Mouse (Mus musculus) testis, adult 2 months (tissue): ENCODE data around the gene Zc3h10.

Source experiments
- CTCF ChIP-seq: fragments of 200-500 bp; IDR thresholded peaks from 2 replicates; pipeline ENCODE4 v1.5.1; 2012; ENCODE audit warnings: low read depth, mild to moderate bottlenecking, inconsistent platforms, low read length, moderate library complexity; ENCODE audit not compliant: control insufficient read depth, insufficient read depth, insufficient replicate concordance
- POLR2A ChIP-seq: fragments of 200-500 bp; IDR thresholded peaks from 2 replicates; pipeline ENCODE4 v1.6.1; 2012; ENCODE audit warnings: low read depth, mild to moderate bottlenecking, inconsistent platforms, low read length, moderate library complexity; ENCODE audit not compliant: control insufficient read depth

DNA sequence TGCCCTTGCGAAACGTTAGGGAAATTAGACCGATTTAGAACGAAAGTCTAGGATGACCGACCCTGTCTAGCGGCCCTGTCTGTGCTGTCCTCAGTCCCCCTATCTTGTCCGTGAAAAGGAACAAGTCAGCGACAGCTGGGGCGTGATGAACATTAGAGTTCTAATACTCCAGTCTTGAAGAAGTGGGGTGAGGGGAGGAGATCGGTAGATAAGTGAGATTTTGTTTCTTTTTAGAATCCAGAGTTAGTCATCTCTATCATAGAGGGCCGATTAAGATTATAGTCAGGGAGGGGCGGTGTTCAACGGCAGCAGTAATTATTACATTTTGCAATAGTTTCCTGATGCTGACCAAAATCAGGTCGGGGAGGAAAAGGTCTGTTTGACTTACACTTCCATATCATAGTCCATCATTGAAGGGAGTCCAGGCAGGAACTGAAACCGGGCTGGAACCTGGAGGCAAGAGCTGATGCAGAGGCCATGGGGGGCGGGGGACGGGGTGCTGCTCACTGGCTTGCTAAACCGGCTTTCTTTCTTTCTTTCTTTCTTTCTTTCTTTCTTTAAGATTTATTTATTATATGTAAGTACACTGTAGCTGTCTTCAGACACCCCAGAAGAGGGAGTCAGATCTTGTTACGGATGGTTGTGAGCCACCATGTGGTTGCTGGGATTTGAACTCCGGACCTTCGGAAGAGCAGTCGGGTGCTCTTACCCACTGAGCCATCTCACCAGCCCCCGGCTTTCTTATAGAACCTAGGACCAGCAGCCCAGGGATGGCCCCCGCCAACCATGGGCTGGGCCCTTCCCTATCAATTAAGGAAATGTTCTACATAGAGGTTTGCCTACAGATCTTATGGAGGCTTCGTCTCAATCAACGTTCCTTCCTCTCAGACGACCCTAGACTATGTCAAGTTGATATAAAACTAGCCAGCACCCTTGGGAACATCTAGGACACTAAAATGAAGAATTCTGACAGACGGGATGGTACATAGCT, 20.9 kb downstream of the Zc3h10 start:
- TF ChIP-seq POLR2A (no peak), CTCF (no peak)
